Mouse (Mus musculus): Measurements from ENCODE around the gene Tlk2. TPM values are rescaled to one million over a fixed set of nuclear protein-coding genes. Genes with fewer than 3 reads are reported as not detected.

The Tlk2 gene
- polyA plus RNA-seq, 1 experiment from 2014 or later, result 22.5 TPM

GRCm38 (mm10) chr11:105310197-105310596 is 131.6 kb downstream of the Tlk2 start:
- Histone ChIP-seq H3K36me3 (0 out of 2 replicates have a peak, but pooled peaks cover 4% of the 10 kb centered on the region), H3K4me3 (no peak overlapping the region), H3K27ac (replicated peaks) (no peak overlapping the region), H3K9ac (no peak overlapping the region), H3K9me3 (no peaks in the 10 kb centered on the region), H3K27me3 (no peaks in the 10 kb centered on the region), H3K4me2 (no peak overlapping the region), H3K4me1 (replicated peaks) (peaks cover 39% of the 10 kb centered on the region)
- ATAC-seq (ENCODE audit: low read depth), result no peak
- WGBS, result 95% methylated on average over 7 of the region's 7 CpGs

DNA sequence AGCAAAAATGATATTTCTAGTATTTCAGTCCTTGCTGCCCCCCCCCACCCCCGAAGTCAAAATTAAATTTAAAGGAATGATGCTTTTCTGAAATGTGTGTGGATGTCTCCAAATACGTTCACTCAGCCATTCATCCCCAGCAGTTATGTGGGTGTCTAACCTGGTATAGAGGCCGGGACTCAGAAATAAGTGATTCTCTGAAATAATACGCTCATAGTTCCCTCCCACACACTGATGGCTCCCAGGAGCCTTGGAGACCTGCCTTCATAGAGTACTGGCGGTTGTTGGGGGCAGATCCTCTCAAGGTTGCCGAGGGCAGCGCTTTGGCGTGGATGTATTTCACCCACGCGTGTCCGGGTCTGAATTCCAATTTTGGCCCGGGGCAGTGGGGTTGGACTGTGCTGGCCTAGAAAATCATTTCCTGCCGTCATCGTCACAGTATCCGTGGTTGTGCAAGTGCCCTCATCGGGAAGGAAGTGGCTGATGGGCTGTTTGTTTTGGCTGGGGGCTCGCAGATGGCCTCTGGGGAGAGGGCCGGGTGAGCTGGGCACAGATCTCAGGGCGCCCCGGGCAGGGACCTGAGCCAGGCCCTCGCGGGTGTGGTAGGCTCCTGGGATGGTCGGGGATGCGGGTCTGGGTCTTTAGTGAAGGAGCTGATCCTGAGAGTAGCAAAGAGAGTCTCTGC is 132.8 kb downstream of the Tlk2 start:
- Histone ChIP-seq H3K9ac (no peak overlapping the region), H3K27ac (replicated peaks) (peak overlapping the region; percentile 23; the same call in 1 of the 2 replicates), H3K4me1 (replicated peaks) (peaks cover 39% of the 10 kb centered on the region), H3K4me2 (0 out of 2 replicates have a peak overlapping the region, but pooled peaks have one; percentile 4), H3K27me3 (no peaks in the 10 kb centered on the region), H3K4me3 (no peak overlapping the region), H3K9me3 (no peaks in the 10 kb centered on the region), H3K36me3 (no peaks in the 10 kb centered on the region)
- WGBS, result 55% methylated on average over 24 of the region's 24 CpGs
- no peak for ATAC-seq (ENCODE audit: low read depth)

DNA sequence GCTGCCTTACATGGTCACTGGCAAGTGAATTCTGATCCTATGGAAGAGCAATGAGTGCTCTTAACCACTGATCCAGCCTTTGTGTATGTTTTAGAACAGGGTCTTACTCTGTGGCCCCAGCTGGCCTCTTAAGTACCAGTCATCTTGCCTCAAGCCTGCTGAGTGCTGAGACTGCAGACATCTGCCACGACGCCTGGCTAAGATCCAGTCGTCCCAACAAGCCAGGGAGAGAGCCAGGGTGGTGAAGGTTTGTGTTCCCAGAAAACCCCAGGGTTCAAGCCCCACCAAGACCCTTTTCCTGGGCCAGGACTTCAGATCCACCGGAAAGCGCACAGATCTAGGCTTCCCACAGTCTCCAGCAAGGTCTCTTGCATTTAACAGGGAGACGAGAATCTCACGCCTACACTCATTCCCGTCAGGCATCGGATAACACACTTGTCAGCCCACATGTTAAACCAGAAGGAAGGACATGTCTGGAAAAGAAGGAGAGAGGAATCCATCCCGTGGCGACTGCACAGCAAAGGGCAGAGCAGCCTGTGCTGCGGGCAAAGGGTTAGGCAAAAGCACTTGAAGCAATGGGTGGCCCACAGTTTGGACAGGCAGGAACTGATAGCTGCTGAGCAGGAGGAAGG is 133.8 kb downstream of the Tlk2 start:
- Histone ChIP-seq H3K4me2 (no peak overlapping the region), H3K9ac (no peak overlapping the region), H3K27me3 (no peaks in the 10 kb centered on the region), H3K27ac (replicated peaks) (peak overlapping the region; percentile 9; the same call in 1 of the 2 replicates), H3K4me3 (no peak overlapping the region), H3K36me3 (no peaks in the 10 kb centered on the region), H3K9me3 (no peaks in the 10 kb centered on the region), H3K4me1 (replicated peaks) (peaks cover 39% of the 10 kb centered on the region)
- 68% methylated on average over 12 of the region's 12 CpGs for WGBS
- ATAC-seq (ENCODE audit: low read depth), result no peak

DNA sequence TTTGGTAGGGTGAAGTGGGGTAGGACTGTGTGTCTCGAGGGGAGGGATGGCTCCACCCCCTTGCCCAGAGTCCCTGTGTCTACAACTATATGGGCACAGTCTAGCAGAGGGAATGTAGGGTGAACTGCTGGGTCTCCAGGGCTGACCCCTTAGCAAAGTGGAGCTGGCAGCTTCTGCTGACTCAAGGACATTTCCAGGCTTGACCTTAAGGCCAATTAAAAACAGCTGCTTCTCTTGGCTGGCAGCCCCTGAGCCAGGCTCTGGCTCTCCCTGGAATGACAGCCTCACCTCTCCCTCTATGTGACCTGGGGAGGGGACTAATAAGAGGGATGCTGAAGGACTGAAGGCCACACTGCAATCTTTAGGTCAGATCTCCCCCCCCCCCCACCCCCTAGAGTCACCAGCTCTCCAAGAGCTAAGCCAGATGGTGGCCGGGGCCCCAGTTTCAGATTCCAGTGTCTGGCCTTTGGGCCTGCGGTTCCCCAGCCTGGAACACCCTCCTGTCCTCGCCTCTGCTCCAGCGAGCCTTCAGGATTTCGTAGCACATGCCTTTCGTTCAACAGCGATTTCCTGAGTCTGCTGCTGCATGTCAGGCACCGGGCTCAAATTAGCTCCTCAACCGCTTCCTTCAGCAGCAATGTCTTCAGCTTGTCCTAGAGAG is 134.5 kb downstream of the Tlk2 start:
- Histone ChIP-seq H3K9ac (no peak overlapping the region), H3K27me3 (no peaks in the 10 kb centered on the region), H3K4me1 (replicated peaks) (peaks cover 39% of the 10 kb centered on the region), H3K9me3 (no peaks in the 10 kb centered on the region), H3K27ac (replicated peaks) (peak overlapping the region; percentile 52), H3K4me2 (no peak overlapping the region), H3K36me3 (no peaks in the 10 kb centered on the region), H3K4me3 (no peak overlapping the region)
- ATAC-seq (ENCODE audit: low read depth), result 0 out of 2 replicates have a peak, but pooled peaks have one; percentile 21
- WGBS, result 56% methylated on average over 10 of the region's 10 CpGs

DNA sequence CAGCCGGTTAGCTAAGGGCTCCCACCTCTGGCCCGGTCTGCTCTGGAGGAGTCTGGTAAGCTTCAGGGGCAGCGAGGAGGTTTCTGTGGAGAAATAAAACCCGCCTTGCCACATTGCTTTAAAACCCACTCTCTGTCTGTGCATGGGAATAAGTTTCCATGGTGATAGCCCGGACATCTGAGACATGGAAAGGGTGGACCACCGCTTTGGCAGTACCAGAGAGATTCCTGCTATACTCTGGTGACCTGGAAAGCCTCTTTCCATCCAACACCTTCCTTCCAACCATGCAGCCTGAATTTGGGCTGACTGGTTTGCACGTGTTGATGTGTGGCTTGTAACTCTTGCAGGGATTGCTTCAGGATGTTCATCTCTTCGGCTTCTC is 135.0 kb downstream of the Tlk2 start:
- Histone ChIP-seq H3K4me1 (replicated peaks) (peaks cover 39% of the 10 kb centered on the region), H3K9me3 (no peaks in the 10 kb centered on the region), H3K4me2 (no peak overlapping the region), H3K27me3 (no peaks in the 10 kb centered on the region), H3K4me3 (no peak overlapping the region), H3K27ac (replicated peaks) (peak overlapping the region; percentile 52), H3K36me3 (no peaks in the 10 kb centered on the region), H3K9ac (no peak overlapping the region)
- ATAC-seq (ENCODE audit: low read depth), result no peak
- 47% methylated on average over 8 of the region's 8 CpGs for WGBS

- 72% methylated on average over 8 of the region's 8 CpGs for WGBS
- Histone ChIP-seq H3K9me3 (no peaks in the 10 kb centered on the region), H3K4me2 (no peak overlapping the region), H3K36me3 (no peaks in the 10 kb centered on the region), H3K9ac (no peak overlapping the region), H3K27me3 (no peaks in the 10 kb centered on the region), H3K4me3 (no peak overlapping the region), H3K27ac (replicated peaks) (no peak overlapping the region), H3K4me1 (replicated peaks) (peaks cover 39% of the 10 kb centered on the region)
- ATAC-seq (ENCODE audit: low read depth), result no peak
Observed at GRCm38 (mm10) chr11:105315296-105315695, 136.7 kb downstream of the Tlk2 start.

- 96% methylated on average over 4 of the region's 4 CpGs for WGBS
- Histone ChIP-seq H3K27me3 (no peaks in the 10 kb centered on the region), H3K4me3 (no peak overlapping the region), H3K36me3 (no peaks in the 10 kb centered on the region), H3K9me3 (no peaks in the 10 kb centered on the region), H3K27ac (replicated peaks) (no peak overlapping the region), H3K4me2 (no peak overlapping the region), H3K9ac (no peak overlapping the region), H3K4me1 (replicated peaks) (peaks cover 38% of the 10 kb centered on the region)
- ATAC-seq (ENCODE audit: low read depth), result no peak
Observed at GRCm38 (mm10) chr11:105316121-105316520, 137.5 kb downstream of the Tlk2 start.

GRCm38 (mm10) chr11:105317769-105318168 is 139.2 kb downstream of the Tlk2 start:
- Histone ChIP-seq H3K27me3 (no peaks in the 10 kb centered on the region), H3K4me3 (no peak overlapping the region), H3K4me2 (no peak overlapping the region), H3K9me3 (no peaks in the 10 kb centered on the region), H3K9ac (no peak overlapping the region), H3K27ac (replicated peaks) (no peak overlapping the region), H3K36me3 (no peaks in the 10 kb centered on the region), H3K4me1 (replicated peaks) (peaks cover 22% of the 10 kb centered on the region)
- 98% methylated on average over 6 of the region's 6 CpGs for WGBS
- ATAC-seq (ENCODE audit: low read depth), result no peak

DNA sequence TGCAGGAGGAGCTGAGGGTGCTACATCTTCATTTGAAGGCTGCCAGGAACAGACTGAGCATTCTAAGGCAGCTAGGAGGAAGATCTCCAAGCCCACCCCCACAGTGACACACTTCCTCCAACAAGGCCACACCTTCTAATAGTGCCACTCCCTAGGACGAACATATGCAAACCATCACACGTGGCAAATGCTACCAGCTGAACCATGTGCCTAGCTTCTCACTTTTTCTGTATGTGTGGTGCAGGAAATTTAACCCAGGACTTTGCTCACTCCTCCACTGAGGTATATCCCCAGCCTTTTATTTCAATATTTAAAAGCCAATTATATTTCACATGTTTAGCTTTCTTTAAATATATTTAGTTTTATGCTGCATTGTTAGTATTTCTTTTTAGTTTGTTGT is 142.5 kb downstream of the Tlk2 start:
- WGBS, result 83% methylated on average over 2 of the region's 2 CpGs
- Histone ChIP-seq H3K4me2 (no peak overlapping the region), H3K9me3 (no peaks in the 10 kb centered on the region), H3K27me3 (no peaks in the 10 kb centered on the region), H3K36me3 (no peaks in the 10 kb centered on the region), H3K9ac (no peak overlapping the region), H3K4me1 (replicated peaks) (no peaks in the 10 kb centered on the region), H3K4me3 (no peak overlapping the region), H3K27ac (replicated peaks) (no peak overlapping the region)
- ATAC-seq (ENCODE audit: low read depth), result no peak

- H3K27ac ChIP-seq (replicated peaks), result no peak overlapping the region
- ATAC-seq (ENCODE audit: low read depth), result no peak
- H3K9ac ChIP-seq, result no peak overlapping the region
- 90% methylated on average over 5 of the region's 5 CpGs for WGBS
- H3K4me2 ChIP-seq, result no peak overlapping the region
- no peaks in the 10 kb centered on the region for H3K27me3 ChIP-seq
- H3K36me3 ChIP-seq, result no peaks in the 10 kb centered on the region
- no peaks in the 10 kb centered on the region for H3K4me1 ChIP-seq (replicated peaks)
- H3K4me3 ChIP-seq, result no peak overlapping the region
- no peaks in the 10 kb centered on the region for H3K9me3 ChIP-seq
Observed at GRCm38 (mm10) chr11:105323530-105323929, 144.9 kb downstream of the Tlk2 start.

- ATAC-seq (ENCODE audit: low read depth), result no peak
- peaks cover 7% of the 10 kb centered on the region for H3K4me1 ChIP-seq (replicated peaks)
- no peak overlapping the region for H3K9ac ChIP-seq
- H3K4me2 ChIP-seq, result no peak overlapping the region
- H3K4me3 ChIP-seq, result no peak overlapping the region
- H3K27me3 ChIP-seq, result no peaks in the 10 kb centered on the region
- WGBS, result 96% methylated on average over 3 of the region's 3 CpGs
- H3K27ac ChIP-seq (replicated peaks), result no peak overlapping the region
- H3K36me3 ChIP-seq, result no peaks in the 10 kb centered on the region
- H3K9me3 ChIP-seq, result no peaks in the 10 kb centered on the region
Observed at GRCm38 (mm10) chr11:105327101-105327500, 148.5 kb downstream of the Tlk2 start.

- ATAC-seq (ENCODE audit: low read depth), result no peak
Observed at GRCm38 (mm10) chr11:105329962-105330361, 151.4 kb downstream of the Tlk2 start.

More at GRCm38 (mm10) chr11:105329962-105330361, 151.4 kb downstream of the Tlk2 start:
- no peak overlapping the region for H3K4me2 ChIP-seq
- H3K4me1 ChIP-seq (replicated peaks), result peaks cover 22% of the 10 kb centered on the region
- no peak overlapping the region for H3K9ac ChIP-seq
- no peak overlapping the region for H3K4me3 ChIP-seq
- H3K9me3 ChIP-seq, result no peaks in the 10 kb centered on the region
- no peaks in the 10 kb centered on the region for H3K27me3 ChIP-seq
- 79% methylated on average over 9 of the region's 9 CpGs for WGBS
- H3K36me3 ChIP-seq, result no peaks in the 10 kb centered on the region
- H3K27ac ChIP-seq (replicated peaks), result no peak overlapping the region

All from neural tube, embryonic 13.5 days (tissue).